Mouse (Mus musculus): ENCODE results near the gene Gm9803. TPM values are rescaled to one million over a fixed set of nuclear protein-coding genes. Genes with fewer than 3 reads are reported as not detected.

Gene Gm9803
- polyA plus RNA-seq, 1 experiment, result 26.6 TPM

DNA sequence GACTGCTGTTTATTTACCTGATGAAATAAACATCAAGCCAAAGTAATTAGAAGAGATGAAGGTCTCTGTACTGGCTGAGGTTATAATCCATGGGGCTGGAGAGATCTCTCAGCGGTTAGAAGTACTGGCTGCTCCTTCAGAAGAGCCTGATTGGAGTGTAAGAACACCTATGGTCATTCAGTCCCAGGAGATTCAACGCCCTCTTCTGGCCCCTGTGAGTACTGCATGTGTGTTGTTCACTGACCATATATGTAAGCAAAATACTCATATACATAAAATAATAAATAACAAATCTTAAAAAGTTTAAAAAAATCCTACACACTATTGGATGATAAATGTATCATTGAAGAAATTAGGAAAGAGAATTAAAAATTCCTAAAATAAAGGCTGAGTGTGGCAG is 36.9 kb downstream of the Gm9803 start:
- H3K27ac ChIP-seq (ENCODE audit: insufficient read depth, low read length), result no peak overlapping the region
- no peak for TF ChIP-seq POLR2A (IDR thresholded peaks at IDR 0.05; ENCODE audit: extremely low read depth, insufficient read depth, low read length)
- TF ChIP-seq CTCF (IDR thresholded peaks at IDR 0.05; ENCODE audit: extremely low read depth, insufficient read depth, low read length), result no peak
- peaks cover 2% of the 10 kb centered on the region; the same call in 1 of the 2 replicates for H3K4me1 ChIP-seq (ENCODE audit: control insufficient read depth, insufficient read depth, low read length)
- H3K4me3 ChIP-seq (ENCODE audit: insufficient read depth, low read length), result no peak overlapping the region

DNA sequence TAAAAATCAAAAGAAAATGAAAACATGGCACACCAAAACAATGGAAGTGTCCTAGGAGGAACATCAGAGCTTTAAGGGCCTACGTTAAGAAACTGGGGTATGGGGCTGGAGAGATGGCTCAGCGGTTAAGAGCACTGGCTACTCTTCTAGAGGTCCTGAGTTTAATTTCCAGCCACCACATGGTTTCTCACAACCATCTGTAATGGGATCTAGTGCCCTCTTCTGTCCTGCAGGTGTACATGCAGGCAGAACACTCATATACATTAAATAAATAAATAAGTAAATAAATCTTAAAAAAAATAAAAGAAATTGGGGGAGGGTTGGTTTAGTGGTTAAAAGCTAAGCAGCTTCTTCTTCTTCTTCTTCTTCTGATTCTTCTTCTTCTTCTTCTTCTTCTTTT is 37.4 kb downstream of the Gm9803 start:
- H3K27ac ChIP-seq (ENCODE audit: insufficient read depth, low read length), result no peak overlapping the region
- TF ChIP-seq POLR2A (IDR thresholded peaks at IDR 0.05; ENCODE audit: extremely low read depth, insufficient read depth, low read length) (no peak), CTCF (IDR thresholded peaks at IDR 0.05; ENCODE audit: extremely low read depth, insufficient read depth, low read length) (no peak)
- H3K4me1 ChIP-seq (ENCODE audit: control insufficient read depth, insufficient read depth, low read length), result peaks cover 2% of the 10 kb centered on the region; the same call in 1 of the 2 replicates
- H3K4me3 ChIP-seq (ENCODE audit: insufficient read depth, low read length), result no peak overlapping the region

Other genes with a start within 250 kb of the Gm9803 start
- 4.3 and 5.1 TPM in 2 replicates for gene Bend3, start 45.3 kb upstream of the Gm9803 start, polyA plus RNA-seq (2012; rRNA removed)
- gene 1700021F05Rik, start 16.9 kb downstream of the Gm9803 start, polyA plus RNA-seq (2012; rRNA removed), result 30.9 and 37.4 TPM in 2 replicates
- 7.6 and 13.5 TPM in 2 replicates for gene Cd24a, start 54.2 kb downstream of the Gm9803 start, polyA plus RNA-seq (2012; rRNA removed)

Data from cortical plate, adult 2 months (tissue).